Mouse (Mus musculus): ENCODE measurements around the gene H2afb2. TPM values are rescaled to one million over a fixed set of nuclear protein-coding genes. Genes with fewer than 3 reads are reported as not detected.

Gene H2afb2
- not detected in 2 replicates for polyA plus RNA-seq (2016; fragmentation: Nextera tagmentation; extraction: Ambion mirVana)

DNA sequence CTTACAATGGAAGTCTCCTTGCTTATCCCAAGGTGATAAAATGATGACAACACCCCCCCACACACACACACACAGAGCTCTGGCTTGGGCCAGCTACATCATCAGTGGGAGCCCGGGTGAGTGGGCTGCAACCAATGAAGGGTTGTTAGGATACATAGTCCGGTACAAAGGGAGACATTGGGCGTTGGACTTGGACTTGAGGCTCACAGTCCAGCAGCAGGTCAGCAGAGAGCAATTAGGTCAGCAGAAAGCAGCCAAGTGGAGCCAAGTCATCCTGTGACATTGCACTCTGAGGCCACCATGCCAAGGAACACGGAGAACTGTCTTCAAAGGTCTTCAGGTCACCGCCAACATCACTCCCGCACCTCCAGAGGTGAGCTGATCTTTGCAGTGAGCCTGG is at the start of gene H2afb2:
Gene H2afb2 (plus strand): TSS at position 301 of the 400 bp plus-strand sequence.
- 90% methylated on average over 6 of the region's 6 CpGs for WGBS

More for the DNA sequence above, at the start of gene H2afb2:
- DNase-seq (ENCODE audit: low spot score) = no peak
- H3K27ac ChIP-seq = no peak within 1 kb of the TSS
- no peaks in the 10 kb centered on the region for H3K9me3 ChIP-seq
- no peak within 1 kb of the TSS for H3K4me3 ChIP-seq
- no peaks in the 10 kb centered on the region for H3K36me3 ChIP-seq
- H3K27me3 ChIP-seq (ENCODE audit: insufficient read depth, poor library complexity, severe bottlenecking) = no peaks in the 10 kb centered on the region
- no peaks in the 10 kb centered on the region for H3K4me1 ChIP-seq (replicated peaks)

Other genes with a start within 250 kb of the H2afb2 start
- gene Cpxcr1, start 232.2 kb upstream of the H2afb2 start, polyA plus RNA-seq (2016; fragmentation: Nextera tagmentation; extraction: Ambion mirVana) = not detected in 2 replicates

Data from hindbrain, embryonic 10.5 days (tissue).